Mouse (Mus musculus): ENCODE measurements around the gene H2-Eb1. TPM values are rescaled to one million over a fixed set of nuclear protein-coding genes. Genes with fewer than 3 reads are reported as not detected.

H2-Eb1 gene
- polyA plus RNA-seq, 1 experiment = not detected

- H3K36me3 ChIP-seq (ENCODE audit: control insufficient read depth, insufficient read depth) = no peaks in the 10 kb centered on the region
- H3K4me2 ChIP-seq (ENCODE audit: low read depth) = no peak overlapping the region
- no peaks in the 10 kb centered on the region for H3K79me2 ChIP-seq (ENCODE audit: control insufficient read depth, insufficient read depth)
- peaks cover 5% of the 10 kb centered on the region for H3K27me3 ChIP-seq (ENCODE audit: control insufficient read depth, insufficient read depth, insufficient read length)
- TF ChIP-seq TCF3 (IDR thresholded peaks at IDR 0.05; ENCODE audit: insufficient read length, low read depth) = no peak
- no peak for TF ChIP-seq POLR2A (IDR thresholded peaks at IDR 0.05; ENCODE audit: insufficient read length, low read depth)
- TF ChIP-seq POLR2AphosphoS2 (IDR thresholded peaks at IDR 0.05; ENCODE audit: insufficient read length, low read depth) = no peak
- no peak for TF ChIP-seq REST (IDR thresholded peaks at IDR 0.05; ENCODE audit: insufficient read depth, insufficient read length)
- no peak for TF ChIP-seq MAX (IDR thresholded peaks at IDR 0.05; ENCODE audit: low read depth)
- TF ChIP-seq CEBPB (IDR thresholded peaks at IDR 0.05; ENCODE audit: insufficient read depth, poor library complexity, severe bottlenecking) = no peak
- no peak for TF ChIP-seq TCF12 (IDR thresholded peaks at IDR 0.05; ENCODE audit: insufficient read depth, poor library complexity, severe bottlenecking)
- TF ChIP-seq E2F4 (IDR thresholded peaks at IDR 0.05; ENCODE audit: insufficient read depth) = no peak
- no peak for TF ChIP-seq SRF (IDR thresholded peaks at IDR 0.05; ENCODE audit: control insufficient read depth, insufficient read length, low read depth)
- no peak for TF ChIP-seq USF1 (IDR thresholded peaks at IDR 0.05; ENCODE audit: low read depth)
- no peak for TF ChIP-seq MYOD1 (IDR thresholded peaks at IDR 0.05; ENCODE audit: control insufficient read depth in 1 of 3, insufficient read length in 2 of 3, low read depth in 2 of 3)
- no peak for TF ChIP-seq MYOG (IDR thresholded peaks at IDR 0.05; ENCODE audit: control insufficient read depth in 1 of 3, insufficient read depth in 1 of 3, insufficient read length in 2 of 3, low read depth in 2 of 3)
- no peak overlapping the region for H3K4me3 ChIP-seq
- H3ac ChIP-seq (ENCODE audit: control insufficient read depth, insufficient read length) = no peak overlapping the region
These were observed 5.6 kb upstream of the H2-Eb1 start for GRCm38 (mm10) chr17:34300071-34300470.

- Histone ChIP-seq H3K79me2 (ENCODE audit: control insufficient read depth, insufficient read depth) (no peaks in the 10 kb centered on the region), H3ac (ENCODE audit: control insufficient read depth, insufficient read length) (no peak overlapping the region), H3K36me3 (ENCODE audit: control insufficient read depth, insufficient read depth) (no peaks in the 10 kb centered on the region), H3K27me3 (ENCODE audit: control insufficient read depth, insufficient read depth, insufficient read length) (peaks cover 1% of the 10 kb centered on the region), H3K4me3 (no peak overlapping the region), H3K4me2 (ENCODE audit: low read depth) (no peak overlapping the region)
- TF ChIP-seq MYOG (IDR thresholded peaks at IDR 0.05; ENCODE audit: control insufficient read depth in 1 of 3, insufficient read depth in 1 of 3, insufficient read length in 2 of 3, low read depth in 2 of 3) = no peak
- TF ChIP-seq TCF12 (IDR thresholded peaks at IDR 0.05; ENCODE audit: insufficient read depth, poor library complexity, severe bottlenecking) = no peak
- TF ChIP-seq POLR2AphosphoS2 (IDR thresholded peaks at IDR 0.05; ENCODE audit: insufficient read length, low read depth) = no peak
- TF ChIP-seq MYOD1 (IDR thresholded peaks at IDR 0.05; ENCODE audit: control insufficient read depth in 1 of 3, insufficient read length in 2 of 3, low read depth in 2 of 3) = no peak
- TF ChIP-seq POLR2A (IDR thresholded peaks at IDR 0.05; ENCODE audit: insufficient read length, low read depth) = no peak
- no peak for TF ChIP-seq USF1 (IDR thresholded peaks at IDR 0.05; ENCODE audit: low read depth)
- no peak for TF ChIP-seq E2F4 (IDR thresholded peaks at IDR 0.05; ENCODE audit: insufficient read depth)
- TF ChIP-seq REST (IDR thresholded peaks at IDR 0.05; ENCODE audit: insufficient read depth, insufficient read length) = no peak
- no peak for TF ChIP-seq CEBPB (IDR thresholded peaks at IDR 0.05; ENCODE audit: insufficient read depth, poor library complexity, severe bottlenecking)
- TF ChIP-seq SRF (IDR thresholded peaks at IDR 0.05; ENCODE audit: control insufficient read depth, insufficient read length, low read depth) = no peak
- TF ChIP-seq TCF3 (IDR thresholded peaks at IDR 0.05; ENCODE audit: insufficient read length, low read depth) = no peak
- TF ChIP-seq MAX (IDR thresholded peaks at IDR 0.05; ENCODE audit: low read depth) = no peak
These were observed 4.7 kb upstream of the H2-Eb1 start for GRCm38 (mm10) chr17:34300691-34301566.

- Histone ChIP-seq H3K79me2 (ENCODE audit: control insufficient read depth, insufficient read depth) (no peaks in the 10 kb centered on the region), H3K36me3 (ENCODE audit: control insufficient read depth, insufficient read depth) (no peaks in the 10 kb centered on the region), H3ac (ENCODE audit: control insufficient read depth, insufficient read length) (no peak overlapping the region), H3K27me3 (ENCODE audit: control insufficient read depth, insufficient read depth, insufficient read length) (no peaks in the 10 kb centered on the region), H3K4me2 (ENCODE audit: low read depth) (no peak overlapping the region), H3K4me3 (no peak overlapping the region)
- no peak for TF ChIP-seq MAX (IDR thresholded peaks at IDR 0.05; ENCODE audit: low read depth)
- no peak for TF ChIP-seq TCF3 (IDR thresholded peaks at IDR 0.05; ENCODE audit: insufficient read length, low read depth)
- TF ChIP-seq CEBPB (IDR thresholded peaks at IDR 0.05; ENCODE audit: insufficient read depth, poor library complexity, severe bottlenecking) = no peak
- no peak for TF ChIP-seq MYOG (IDR thresholded peaks at IDR 0.05; ENCODE audit: control insufficient read depth in 1 of 3, insufficient read depth in 1 of 3, insufficient read length in 2 of 3, low read depth in 2 of 3)
- no peak for TF ChIP-seq SRF (IDR thresholded peaks at IDR 0.05; ENCODE audit: control insufficient read depth, insufficient read length, low read depth)
- TF ChIP-seq TCF12 (IDR thresholded peaks at IDR 0.05; ENCODE audit: insufficient read depth, poor library complexity, severe bottlenecking) = no peak
- no peak for TF ChIP-seq USF1 (IDR thresholded peaks at IDR 0.05; ENCODE audit: low read depth)
- no peak for TF ChIP-seq POLR2A (IDR thresholded peaks at IDR 0.05; ENCODE audit: insufficient read length, low read depth)
- no peak for TF ChIP-seq E2F4 (IDR thresholded peaks at IDR 0.05; ENCODE audit: insufficient read depth)
- TF ChIP-seq REST (IDR thresholded peaks at IDR 0.05; ENCODE audit: insufficient read depth, insufficient read length) = no peak
- no peak for TF ChIP-seq MYOD1 (IDR thresholded peaks at IDR 0.05; ENCODE audit: control insufficient read depth in 1 of 3, insufficient read length in 2 of 3, low read depth in 2 of 3)
- TF ChIP-seq POLR2AphosphoS2 (IDR thresholded peaks at IDR 0.05; ENCODE audit: insufficient read length, low read depth) = no peak
These were observed 3.9 kb upstream of the H2-Eb1 start for GRCm38 (mm10) chr17:34301670-34302190.

GRCm38 (mm10) chr17:34303789-34304188 lies 1.9 kb upstream of the H2-Eb1 start:
- no peaks in the 10 kb centered on the region for H3K79me2 ChIP-seq (ENCODE audit: control insufficient read depth, insufficient read depth)
- no peak overlapping the region for H3K4me2 ChIP-seq (ENCODE audit: low read depth)
- no peaks in the 10 kb centered on the region for H3K36me3 ChIP-seq (ENCODE audit: control insufficient read depth, insufficient read depth)
- no peak overlapping the region for H3ac ChIP-seq (ENCODE audit: control insufficient read depth, insufficient read length)
- no peak for TF ChIP-seq MAX (IDR thresholded peaks at IDR 0.05; ENCODE audit: low read depth)
- no peak for TF ChIP-seq TCF12 (IDR thresholded peaks at IDR 0.05; ENCODE audit: insufficient read depth, poor library complexity, severe bottlenecking)
- TF ChIP-seq SRF (IDR thresholded peaks at IDR 0.05; ENCODE audit: control insufficient read depth, insufficient read length, low read depth) = no peak
- no peak for TF ChIP-seq POLR2AphosphoS2 (IDR thresholded peaks at IDR 0.05; ENCODE audit: insufficient read length, low read depth)
- no peak for TF ChIP-seq USF1 (IDR thresholded peaks at IDR 0.05; ENCODE audit: low read depth)
- no peak for TF ChIP-seq TCF3 (IDR thresholded peaks at IDR 0.05; ENCODE audit: insufficient read length, low read depth)
- TF ChIP-seq POLR2A (IDR thresholded peaks at IDR 0.05; ENCODE audit: insufficient read length, low read depth) = no peak
- no peak for TF ChIP-seq MYOG (IDR thresholded peaks at IDR 0.05; ENCODE audit: control insufficient read depth in 1 of 3, insufficient read depth in 1 of 3, insufficient read length in 2 of 3, low read depth in 2 of 3)
- no peak for TF ChIP-seq MYOD1 (IDR thresholded peaks at IDR 0.05; ENCODE audit: control insufficient read depth in 1 of 3, insufficient read length in 2 of 3, low read depth in 2 of 3)
- TF ChIP-seq CEBPB (IDR thresholded peaks at IDR 0.05; ENCODE audit: insufficient read depth, poor library complexity, severe bottlenecking) = no peak
- TF ChIP-seq E2F4 (IDR thresholded peaks at IDR 0.05; ENCODE audit: insufficient read depth) = no peak
- no peak for TF ChIP-seq REST (IDR thresholded peaks at IDR 0.05; ENCODE audit: insufficient read depth, insufficient read length)
- H3K4me3 ChIP-seq = no peak overlapping the region
- no peaks in the 10 kb centered on the region for H3K27me3 ChIP-seq (ENCODE audit: control insufficient read depth, insufficient read depth, insufficient read length)

Data from myocyte (in vitro differentiated cells).